Mouse (Mus musculus): ENCODE measurements around the gene Ecsit. TPM values are rescaled to one million over a fixed set of nuclear protein-coding genes. Genes with fewer than 3 reads are reported as not detected.

Gene Ecsit
- 10 to 100 TPM; 44.7 to 47.2 TPM for total RNA-seq (2021)
- long read RNA-seq, experiment 1, transcript Ecsit-204 (9 exons, 1,676 nt) = minor isoform, 11 of 35 reads
- long read RNA-seq, experiment 1, transcript Ecsit-201 (9 exons, 1,673 nt) = major isoform, 13 of 35 reads
- long read RNA-seq, experiment 1, partial matches to known transcripts = 7 of 35 reads
- long read RNA-seq, experiment 1, other reads (novel, unspliced or antisense) = 4 of 35 reads
- long read RNA-seq, experiment 2, transcript Ecsit-201 (9 exons, 1,673 nt) = minor isoform, 10 of 41 reads
- long read RNA-seq, experiment 2, transcript Ecsit-204 (9 exons, 1,676 nt) = major isoform, 19 of 41 reads
- long read RNA-seq, experiment 2, partial matches to known transcripts = 8 of 41 reads
- long read RNA-seq, experiment 2, other reads (novel, unspliced or antisense) = 4 of 41 reads

GRCm38 (mm10) chr9:22085022-22085834 lies at the start of gene Ecsit:
Ecsit (minus strand) TSS chr9:22085438.
- no peak for TF ChIP-seq CTCF (conservative IDR thresholded peaks at IDR 0.05)
- peak; percentile 95 to 97 for DNase-seq (ENCODE audit: low spot score in 2 of 2)
- H3K27ac ChIP-seq = peak within 1 kb of the TSS; percentile 95
- H3K4me3 ChIP-seq = peak within 1 kb of the TSS; percentile 73

GRCm38 (mm10) chr9:22134246-22134890 lies 49.1 kb upstream of the Ecsit start:
- no peak for DNase-seq (ENCODE audit: low spot score in 2 of 2)
- no peak for TF ChIP-seq CTCF (conservative IDR thresholded peaks at IDR 0.05)
- Histone ChIP-seq H3K27ac (no peak overlapping the region), H3K4me3 (no peak overlapping the region)

GRCm38 (mm10) chr9:22132220-22132619 lies 47.0 kb upstream of the Ecsit start:
- H3K4me3 ChIP-seq = no peak overlapping the region
- H3K27ac ChIP-seq = no peak overlapping the region
- TF ChIP-seq CTCF (conservative IDR thresholded peaks at IDR 0.05) = no peak
- no peak for DNase-seq (ENCODE audit: low spot score in 2 of 2)

GRCm38 (mm10) chr9:22131226-22131981 lies 46.2 kb upstream of the Ecsit start:
- DNase-seq (ENCODE audit: low spot score in 2 of 2) = no peak
- TF ChIP-seq CTCF (conservative IDR thresholded peaks at IDR 0.05) = no peak

GRCm38 (mm10) chr9:22125246-22126027 lies 40.2 kb upstream of the Ecsit start:
- DNase-seq (ENCODE audit: low spot score in 2 of 2) = no peak
- no peak overlapping the region for H3K4me3 ChIP-seq
- TF ChIP-seq CTCF (conservative IDR thresholded peaks at IDR 0.05) = no peak
- no peak overlapping the region for H3K27ac ChIP-seq

More at GRCm38 (mm10) chr9:22131226-22131981, 46.2 kb upstream of the Ecsit start:
- H3K4me3 ChIP-seq = peak overlapping the region; percentile 34
- no peak overlapping the region for H3K27ac ChIP-seq

GRCm38 (mm10) chr9:22124169-22124568 lies 38.9 kb upstream of the Ecsit start:
- DNase-seq (ENCODE audit: low spot score in 2 of 2) = no peak
- H3K4me3 ChIP-seq = no peak overlapping the region
- TF ChIP-seq CTCF (conservative IDR thresholded peaks at IDR 0.05) = no peak
- H3K27ac ChIP-seq = no peak overlapping the region

- Histone ChIP-seq H3K27ac (no peak overlapping the region), H3K4me3 (no peak overlapping the region)
- no peak for DNase-seq (ENCODE audit: low spot score in 2 of 2)
- TF ChIP-seq CTCF (conservative IDR thresholded peaks at IDR 0.05) = no peak
Measured at GRCm38 (mm10) chr9:22123069-22123609, 37.9 kb upstream of the Ecsit start.

- no peak overlapping the region for H3K27ac ChIP-seq
- no peak for TF ChIP-seq CTCF (conservative IDR thresholded peaks at IDR 0.05)
- no peak for DNase-seq (ENCODE audit: low spot score in 2 of 2)
- H3K4me3 ChIP-seq = no peak overlapping the region
Measured at GRCm38 (mm10) chr9:22122005-22122404, 36.8 kb upstream of the Ecsit start.

- no peak for DNase-seq (ENCODE audit: low spot score in 2 of 2)
- no peak overlapping the region for H3K27ac ChIP-seq
- no peak for TF ChIP-seq CTCF (conservative IDR thresholded peaks at IDR 0.05)
- H3K4me3 ChIP-seq = no peak overlapping the region
Measured at GRCm38 (mm10) chr9:22121545-22121944, 36.3 kb upstream of the Ecsit start.

DNA sequence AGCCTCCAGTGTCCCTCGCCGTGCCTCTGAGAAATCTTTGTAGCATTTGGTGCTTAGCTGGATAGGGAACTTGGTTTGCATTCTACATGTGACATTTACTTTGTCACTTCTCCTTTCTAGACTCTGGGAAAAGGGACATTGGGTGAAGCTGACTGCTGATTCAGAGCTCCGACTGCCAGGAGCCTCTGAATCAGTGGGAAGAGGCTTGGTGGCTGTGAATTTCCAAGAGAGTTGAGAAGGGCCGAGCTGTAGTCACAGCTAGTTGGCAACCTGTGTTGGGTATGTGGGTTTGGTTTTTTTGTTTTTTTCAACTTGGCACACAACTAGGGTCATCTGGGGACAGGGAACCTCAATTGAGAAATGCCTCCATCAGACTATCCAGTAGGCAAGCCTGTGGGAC lies 34.3 kb upstream of the Ecsit start:
- peak in 1 of 2 experiments; percentile 29 for DNase-seq (ENCODE audit: low spot score in 2 of 2)
- peak overlapping the region; percentile 55; the same call in 1 of the 2 replicates for H3K27ac ChIP-seq
- no peak overlapping the region for H3K4me3 ChIP-seq
- TF ChIP-seq CTCF (conservative IDR thresholded peaks at IDR 0.05) = no peak

DNA sequence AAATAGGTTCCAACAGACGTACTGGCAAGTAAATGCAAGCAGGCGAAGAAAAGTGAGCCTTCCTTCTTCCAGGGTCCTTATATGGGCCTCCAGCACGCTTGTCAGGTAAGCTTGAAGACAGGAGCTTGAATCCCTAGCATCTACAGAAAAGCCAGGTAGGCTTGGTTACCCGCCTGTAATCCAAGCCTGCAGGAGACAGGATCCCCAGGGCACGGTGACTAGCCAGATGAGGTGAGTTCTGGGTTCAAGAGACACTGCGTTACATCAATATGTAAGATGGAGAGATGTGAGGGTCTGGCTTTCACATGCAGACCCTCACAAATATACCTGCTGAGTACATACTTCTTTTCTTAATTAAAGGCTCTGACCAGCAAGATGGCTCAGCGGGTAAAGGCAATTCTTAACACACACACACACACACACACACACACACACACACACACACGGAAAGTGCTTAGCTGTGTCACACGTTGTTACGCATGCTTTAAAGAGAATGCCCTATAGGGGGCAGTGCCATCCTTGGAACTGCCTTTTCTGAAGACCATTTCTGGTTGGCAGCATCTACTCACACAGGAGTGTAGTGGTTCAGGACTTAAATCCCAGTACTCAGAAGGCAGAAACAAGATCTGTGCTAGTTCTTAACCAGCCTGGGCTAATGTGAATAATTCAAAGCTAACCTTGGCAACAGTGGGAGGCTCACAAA lies 32.7 kb upstream of the Ecsit start:
- H3K27ac ChIP-seq = peak overlapping the region; percentile 96
- TF ChIP-seq CTCF (conservative IDR thresholded peaks at IDR 0.05) = peak; percentile 68
- H3K4me3 ChIP-seq = peak overlapping the region; percentile 76
- peak; percentile 42 to 55 for DNase-seq (ENCODE audit: low spot score in 2 of 2)
